Mouse (Mus musculus): ENCODE results near the gene Pip5k1b.

The Pip5k1b gene

GRCm38 (mm10) chr19:24543386-24544350 lies 12.0 kb downstream of the Pip5k1b start:
- DNase-seq (ENCODE audit: low spot score): no peak

- no peak for DNase-seq (ENCODE audit: low spot score)
Observed at GRCm38 (mm10) chr19:24542293-24542675, 13.4 kb downstream of the Pip5k1b start.

- DNase-seq (ENCODE audit: low spot score): no peak
Observed at GRCm38 (mm10) chr19:24541669-24542292, 13.9 kb downstream of the Pip5k1b start.

- no peak for DNase-seq (ENCODE audit: low spot score)
Observed at GRCm38 (mm10) chr19:24540952-24541668, 14.6 kb downstream of the Pip5k1b start.

GRCm38 (mm10) chr19:24539041-24539440 lies 16.6 kb downstream of the Pip5k1b start:
- no peak for DNase-seq (ENCODE audit: low spot score)

- no peak for DNase-seq (ENCODE audit: low spot score)
Observed at GRCm38 (mm10) chr19:24538181-24538580, 17.5 kb downstream of the Pip5k1b start.

- no peak for DNase-seq (ENCODE audit: low spot score)
Observed at GRCm38 (mm10) chr19:24537691-24538090, 18.0 kb downstream of the Pip5k1b start.

GRCm38 (mm10) chr19:24536920-24537319 lies 18.8 kb downstream of the Pip5k1b start:
- DNase-seq (ENCODE audit: low spot score): no peak

- no peak for DNase-seq (ENCODE audit: low spot score)
Observed at GRCm38 (mm10) chr19:24536280-24536679, 19.4 kb downstream of the Pip5k1b start.

- DNase-seq (ENCODE audit: low spot score): no peak
Observed at GRCm38 (mm10) chr19:24535161-24535560, 20.5 kb downstream of the Pip5k1b start.

- no peak for DNase-seq (ENCODE audit: low spot score)
Observed at GRCm38 (mm10) chr19:24534733-24535132, 20.9 kb downstream of the Pip5k1b start.

- no peak for DNase-seq (ENCODE audit: low spot score)
Observed at GRCm38 (mm10) chr19:24528910-24529561, 26.6 kb downstream of the Pip5k1b start.

GRCm38 (mm10) chr19:24528129-24528730 lies 27.4 kb downstream of the Pip5k1b start:
- DNase-seq (ENCODE audit: low spot score): no peak

- DNase-seq (ENCODE audit: low spot score): no peak
Observed at GRCm38 (mm10) chr19:24527613-24527948, 28.1 kb downstream of the Pip5k1b start.

GRCm38 (mm10) chr19:24526731-24527612 lies 28.7 kb downstream of the Pip5k1b start:
- no peak for DNase-seq (ENCODE audit: low spot score)

GRCm38 (mm10) chr19:24523476-24524313 lies 32.0 kb downstream of the Pip5k1b start:
- no peak for DNase-seq (ENCODE audit: low spot score)

- DNase-seq (ENCODE audit: low spot score): no peak
Observed at GRCm38 (mm10) chr19:24521997-24522396, 33.7 kb downstream of the Pip5k1b start.

GRCm38 (mm10) chr19:24521146-24521545 lies 34.5 kb downstream of the Pip5k1b start:
- DNase-seq (ENCODE audit: low spot score): no peak

- DNase-seq (ENCODE audit: low spot score): no peak
Observed at GRCm38 (mm10) chr19:24519732-24520409, 35.8 kb downstream of the Pip5k1b start.

Measured in retina, embryonic 14.5 days (tissue).